Mouse (Mus musculus) urinary bladder, postnatal 4 days (tissue): ENCODE results near the gene Tjp2.
"Not testable (repeated sequence)": the region's sequence is repeated elsewhere in the genome, so short reads cannot be mapped to it uniquely, and the experiment has no call there.

Experiments
- DNase-seq, 2 experiments: peaks; one replicate each; pipeline ENCODE4 v3.0.0; 2021 to 2022; ENCODE audit warnings: low spot score in 2 of 2

Tjp2 gene

GRCm38 (mm10) chr19:24123534-24124290, 101.1 kb downstream of the Tjp2 start:
- no peak for DNase-seq

GRCm38 (mm10) chr19:24123087-24123486, 101.7 kb downstream of the Tjp2 start:
- DNase-seq, result no peak

- no peak for DNase-seq
These were observed 102.2 kb downstream of the Tjp2 start for GRCm38 (mm10) chr19:24122647-24123046.

GRCm38 (mm10) chr19:24120811-24121210, 104.0 kb downstream of the Tjp2 start:
- DNase-seq, result no peak

- no peak for DNase-seq
These were observed 106.1 kb downstream of the Tjp2 start for GRCm38 (mm10) chr19:24118775-24119174.

GRCm38 (mm10) chr19:24111581-24111980, 113.2 kb downstream of the Tjp2 start:
- DNase-seq, result no peak

- no peak for DNase-seq
These were observed 117.1 kb downstream of the Tjp2 start for GRCm38 (mm10) chr19:24107707-24108106.

GRCm38 (mm10) chr19:24103802-24104201, 121.0 kb downstream of the Tjp2 start:
- DNase-seq, result no peak

GRCm38 (mm10) chr19:24102562-24103126, 122.2 kb downstream of the Tjp2 start:
- no peak for DNase-seq

- no peak for DNase-seq
These were observed 123.6 kb downstream of the Tjp2 start for GRCm38 (mm10) chr19:24101183-24101582.

- DNase-seq, result no peak
These were observed 126.1 kb downstream of the Tjp2 start for GRCm38 (mm10) chr19:24098691-24099090.

GRCm38 (mm10) chr19:24097666-24098455, 127.0 kb downstream of the Tjp2 start:
- DNase-seq, result no peak

GRCm38 (mm10) chr19:24092060-24092459, 132.8 kb downstream of the Tjp2 start:
- not testable (repeated sequence) for DNase-seq

- DNase-seq, result no peak
These were observed 134.5 kb downstream of the Tjp2 start for GRCm38 (mm10) chr19:24090366-24090765.

GRCm38 (mm10) chr19:24085306-24085705, 139.5 kb downstream of the Tjp2 start:
- no peak for DNase-seq

- DNase-seq, result no peak
These were observed 144.3 kb downstream of the Tjp2 start for GRCm38 (mm10) chr19:24080417-24081080.

- DNase-seq, result no peak
These were observed 147.2 kb downstream of the Tjp2 start for GRCm38 (mm10) chr19:24077658-24078057.

GRCm38 (mm10) chr19:24076536-24076935, 148.3 kb downstream of the Tjp2 start:
- DNase-seq, result peak in 1 of 2 experiments; percentile 23

- no peak for DNase-seq
These were observed 148.9 kb downstream of the Tjp2 start for GRCm38 (mm10) chr19:24075927-24076326.

- no peak for DNase-seq
These were observed 151.7 kb downstream of the Tjp2 start for GRCm38 (mm10) chr19:24073155-24073554.

GRCm38 (mm10) chr19:24064348-24064895, 160.4 kb downstream of the Tjp2 start:
- no peak for DNase-seq

GRCm38 (mm10) chr19:24063585-24063984, 161.2 kb downstream of the Tjp2 start:
- no peak for DNase-seq
